Mouse (Mus musculus): Measurements from ENCODE around the gene Kif5a.

The Kif5a gene

GRCm38 (mm10) chr10:127176228-127176627 lies 86.9 kb downstream of the Kif5a start:
- DNase-seq (ENCODE audit: low spot score), result no peak
